Mouse (Mus musculus) embryonic facial prominence, embryonic 12.5 days (tissue): ENCODE data around the gene Gnai3. TPM values are rescaled to one million over a fixed set of nuclear protein-coding genes. Genes with fewer than 3 reads are reported as not detected.

ENCODE experiments used
- ATAC-seq: fragments of 200-750 bp; cut with Nextera tagmentation; 2 replicates; pipeline ENCODE4 v1.8.0; 2017; ENCODE audit not compliant: insufficient number of reproducible peaks, insufficient read depth, low FRiP score, low TSS enrichment
- H3K27ac ChIP-seq: fragments of 300-500 bp; sonication (generic); 2 replicates; pipeline ENCODE4 v1.5.1; 2016; ENCODE audit warnings: mild to moderate bottlenecking
- H3K27me3 ChIP-seq: fragments of 300-500 bp; sonication (generic); 2 replicates; pipeline ENCODE4 v1.6.1; 2016; ENCODE audit warnings: mild to moderate bottlenecking, moderate library complexity
- H3K36me3 ChIP-seq: fragments of 300-500 bp; sonication (generic); 2 replicates; pipeline ENCODE4 v1.6.1; 2016; ENCODE audit warnings: mild to moderate bottlenecking
- H3K4me1 ChIP-seq: fragments of 300-500 bp; sonication (generic); 2 replicates; pipeline ENCODE4 v1.6.1; 2016
- H3K4me2 ChIP-seq: fragments of 300-500 bp; sonication (generic); replicated peaks from 2 replicates; pipeline ENCODE4 v1.6.1; 2016; ENCODE audit warnings: mild to moderate bottlenecking, moderate library complexity
- H3K4me3 ChIP-seq: fragments of 300-500 bp; sonication (generic); 2 replicates; pipeline ENCODE4 v1.5.1; 2016; ENCODE audit warnings: mild to moderate bottlenecking
- H3K9ac ChIP-seq: fragments of 300-500 bp; sonication (generic); 2 replicates; pipeline ENCODE4 v1.6.1; 2016; ENCODE audit warnings: mild to moderate bottlenecking, moderate library complexity
- H3K9me3 ChIP-seq: fragments of 300-500 bp; sonication (generic); 2 replicates; pipeline ENCODE4 v1.6.1; 2016; ENCODE audit warnings: mild to moderate bottlenecking, moderate library complexity
- WGBS: fragments of 180-500 bp; shearing (Covaris S2); methylation state at CpG from one replicate; pipeline ENCODE4 v1.1.7; 2016; 5-methylcytosine and 5-hydroxymethylcytosine counted together
- polyA plus RNA-seq: library from polyadenylated mRNA; unstranded; fragments of >200 nt; fragmentation: Nextera tagmentation; extraction: Ambion mirVana; gene quantifications from 2 replicates; pipeline ENCODE4 v1.2.1, GENCODE M21; 2016

Gnai3 gene
- polyA plus RNA-seq, 1 experiment from 2014 or later: 207 TPM

DNA sequence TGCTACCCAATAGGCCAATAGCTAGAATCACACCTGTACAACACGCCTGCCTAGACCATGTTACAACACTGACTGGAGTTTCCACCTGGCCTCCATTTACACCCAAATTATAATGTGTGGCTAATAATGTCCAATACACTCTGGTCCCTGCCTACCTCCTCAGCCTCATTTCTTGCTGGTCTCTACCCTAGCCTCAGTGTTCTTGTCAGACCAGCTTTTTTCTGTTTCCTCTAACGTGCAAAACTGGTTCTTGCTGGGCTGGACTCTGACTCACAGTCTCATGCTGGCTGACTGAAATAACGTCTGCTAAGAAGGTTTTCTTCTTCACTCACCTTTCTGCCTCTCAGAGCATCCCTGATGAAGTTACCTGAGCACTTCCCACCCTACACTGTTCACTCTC, 19.6 kb downstream of the Gnai3 start:
- no peaks in the 10 kb centered on the region for H3K9me3 ChIP-seq
- WGBS: 84% methylated on average over 3 of the region's 3 CpGs
- H3K4me3 ChIP-seq: no peak overlapping the region
- no peak overlapping the region for H3K9ac ChIP-seq
- no peak for ATAC-seq
- H3K36me3 ChIP-seq: peaks cover 15% of the 10 kb centered on the region
- H3K4me2 ChIP-seq: no peak overlapping the region
- H3K4me1 ChIP-seq: peaks cover 11% of the 10 kb centered on the region; the same call in 1 of the 2 replicates
- no peaks in the 10 kb centered on the region for H3K27me3 ChIP-seq
- H3K27ac ChIP-seq: no peak overlapping the region

GRCm38 (mm10) chr3:108124131-108124530, 21.8 kb downstream of the Gnai3 start:
- WGBS: 30% methylated on average over 1 of the region's 1 CpGs
- no peak overlapping the region for H3K27ac ChIP-seq
- no peak overlapping the region for H3K4me3 ChIP-seq
- peaks cover 29% of the 10 kb centered on the region for H3K36me3 ChIP-seq
- no peak overlapping the region for H3K9ac ChIP-seq
- no peak overlapping the region for H3K4me2 ChIP-seq
- peaks cover 8% of the 10 kb centered on the region; the same call in 1 of the 2 replicates for H3K4me1 ChIP-seq
- H3K27me3 ChIP-seq: no peaks in the 10 kb centered on the region
- no peaks in the 10 kb centered on the region for H3K9me3 ChIP-seq
- no peak for ATAC-seq

- Histone ChIP-seq H3K27ac (no peak overlapping the region), H3K9ac (no peak overlapping the region), H3K4me1 (no peaks in the 10 kb centered on the region), H3K27me3 (no peaks in the 10 kb centered on the region), H3K4me3 (no peak overlapping the region), H3K36me3 (peaks cover 38% of the 10 kb centered on the region), H3K4me2 (no peak overlapping the region), H3K9me3 (no peaks in the 10 kb centered on the region)
- 95% methylated on average over 5 of the region's 5 CpGs for WGBS
- ATAC-seq: no peak
Observed at GRCm38 (mm10) chr3:108123242-108123641, 22.7 kb downstream of the Gnai3 start.

DNA sequence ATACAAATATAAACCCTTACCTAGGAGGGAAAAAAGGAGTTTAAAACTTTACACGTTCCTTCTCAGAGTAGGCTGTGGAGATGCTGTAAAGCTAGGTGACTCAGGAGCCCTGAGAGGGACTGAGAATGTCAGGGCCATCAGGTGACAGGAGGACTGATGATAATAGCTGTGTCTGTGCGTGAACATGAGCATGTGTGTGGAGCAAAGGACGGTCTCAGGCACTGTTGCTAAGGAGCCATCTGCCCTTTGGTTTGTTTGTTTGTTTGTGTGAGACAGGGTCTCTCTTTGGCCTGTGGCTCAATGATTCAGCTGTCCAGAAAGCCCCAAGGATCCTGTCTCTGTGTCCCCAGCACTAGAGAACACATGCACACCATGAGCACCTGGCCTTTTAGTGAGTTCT, 24.8 kb downstream of the Gnai3 start:
- Histone ChIP-seq H3K4me1 (no peaks in the 10 kb centered on the region), H3K4me3 (no peak overlapping the region), H3K27me3 (no peaks in the 10 kb centered on the region), H3K9ac (no peak overlapping the region), H3K4me2 (no peak overlapping the region), H3K9me3 (no peaks in the 10 kb centered on the region), H3K27ac (no peak overlapping the region), H3K36me3 (peaks cover 51% of the 10 kb centered on the region)
- WGBS: 90% methylated on average over 3 of the region's 3 CpGs
- no peak for ATAC-seq

DNA sequence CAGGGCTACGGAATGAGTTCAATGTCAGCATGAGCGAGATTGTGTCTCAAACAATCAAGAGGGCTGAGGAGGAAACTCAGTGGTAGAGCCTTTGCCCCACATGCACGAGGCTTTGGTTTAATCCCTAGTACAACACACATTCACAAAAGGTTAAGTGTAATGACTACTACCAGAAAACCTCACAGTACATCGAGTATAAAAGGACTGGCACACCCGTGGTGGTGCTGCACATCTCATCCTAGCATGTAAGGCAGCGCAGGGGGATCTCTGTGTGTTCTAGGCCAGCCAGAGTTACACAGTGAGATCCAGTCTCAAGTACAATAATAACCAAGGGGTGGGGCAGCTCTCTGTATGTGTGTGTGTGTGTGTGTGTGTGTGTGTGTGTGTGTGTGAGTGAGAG, 28.5 kb downstream of the Gnai3 start:
- no peaks in the 10 kb centered on the region for H3K9me3 ChIP-seq
- peaks cover 70% of the 10 kb centered on the region for H3K36me3 ChIP-seq
- no peak for ATAC-seq
- H3K4me1 ChIP-seq: no peaks in the 10 kb centered on the region
- no peak overlapping the region for H3K4me2 ChIP-seq
- 93% methylated on average over 6 of the region's 6 CpGs for WGBS
- no peak overlapping the region for H3K27ac ChIP-seq
- H3K27me3 ChIP-seq: no peaks in the 10 kb centered on the region
- no peak overlapping the region for H3K9ac ChIP-seq
- no peak overlapping the region for H3K4me3 ChIP-seq

DNA sequence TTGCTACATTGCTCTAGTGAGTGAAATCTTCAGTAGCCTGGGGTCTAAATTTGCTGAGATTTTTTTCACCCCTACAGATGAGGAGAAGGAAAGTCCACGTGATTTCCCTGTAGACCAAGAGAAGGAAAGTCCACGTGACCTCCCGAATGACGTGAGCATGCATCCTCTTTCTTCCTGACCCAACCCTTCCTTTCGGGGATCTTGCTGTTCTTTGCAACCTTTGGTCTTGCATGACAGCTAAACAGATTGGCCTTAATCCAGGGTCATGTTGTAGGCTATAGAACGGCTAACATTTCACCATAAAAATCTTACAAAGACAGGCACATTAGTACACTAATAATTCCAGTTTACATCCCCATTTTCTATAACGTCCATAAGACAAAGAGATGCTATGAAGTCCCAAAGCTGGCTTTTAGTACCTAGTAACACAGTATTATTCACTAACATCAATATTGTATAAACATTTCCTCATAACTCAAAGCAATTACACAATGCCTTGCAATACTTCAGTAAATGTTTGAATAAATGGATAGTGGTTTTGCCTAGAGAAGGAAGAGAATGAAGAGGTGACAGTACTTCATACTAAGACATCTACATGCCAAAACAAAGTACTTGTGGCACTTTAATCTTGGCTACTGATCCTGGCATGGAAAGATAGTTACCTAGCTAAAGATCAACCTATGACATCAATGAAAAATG, 32.2 kb downstream of the Gnai3 start:
- no peak overlapping the region for H3K27ac ChIP-seq
- no peak overlapping the region for H3K9ac ChIP-seq
- WGBS: 91% methylated on average over 7 of the region's 7 CpGs
- peaks cover 78% of the 10 kb centered on the region for H3K36me3 ChIP-seq
- H3K4me3 ChIP-seq: no peak overlapping the region
- H3K4me2 ChIP-seq: no peak overlapping the region
- no peaks in the 10 kb centered on the region for H3K9me3 ChIP-seq
- ATAC-seq: no peak
- no peaks in the 10 kb centered on the region for H3K4me1 ChIP-seq
- no peaks in the 10 kb centered on the region for H3K27me3 ChIP-seq

GRCm38 (mm10) chr3:108112666-108113065, 33.3 kb downstream of the Gnai3 start:
- ATAC-seq: no peak
- no peaks in the 10 kb centered on the region for H3K4me1 ChIP-seq
- no peak overlapping the region for H3K27ac ChIP-seq
- H3K9me3 ChIP-seq: no peaks in the 10 kb centered on the region
- no peaks in the 10 kb centered on the region for H3K27me3 ChIP-seq
- 84% methylated on average over 4 of the region's 4 CpGs for WGBS
- H3K4me2 ChIP-seq: no peak overlapping the region
- H3K36me3 ChIP-seq: peaks cover 76% of the 10 kb centered on the region
- H3K9ac ChIP-seq: no peak overlapping the region
- no peak overlapping the region for H3K4me3 ChIP-seq

DNA sequence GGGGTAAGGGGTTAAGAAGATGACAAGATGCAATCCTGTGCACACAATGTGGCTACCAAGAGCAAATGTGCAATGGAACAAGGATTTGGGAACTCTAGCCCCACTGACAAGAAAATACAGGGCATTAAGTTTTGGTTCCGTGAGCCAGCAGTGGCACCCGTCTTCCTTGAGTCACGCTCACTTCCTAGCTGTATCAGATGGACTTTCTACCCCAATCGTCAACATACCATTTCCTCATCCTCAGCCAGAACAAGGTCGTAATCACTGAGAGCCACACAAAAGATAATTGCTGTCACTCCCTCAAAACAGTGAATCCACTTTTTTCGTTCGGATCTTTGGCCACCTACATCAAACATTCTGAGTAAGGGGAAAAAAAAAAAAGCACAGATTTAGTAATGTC, 33.7 kb downstream of the Gnai3 start:
- WGBS: 89% methylated on average over 7 of the region's 7 CpGs
- no peak overlapping the region for H3K4me2 ChIP-seq

DNA sequence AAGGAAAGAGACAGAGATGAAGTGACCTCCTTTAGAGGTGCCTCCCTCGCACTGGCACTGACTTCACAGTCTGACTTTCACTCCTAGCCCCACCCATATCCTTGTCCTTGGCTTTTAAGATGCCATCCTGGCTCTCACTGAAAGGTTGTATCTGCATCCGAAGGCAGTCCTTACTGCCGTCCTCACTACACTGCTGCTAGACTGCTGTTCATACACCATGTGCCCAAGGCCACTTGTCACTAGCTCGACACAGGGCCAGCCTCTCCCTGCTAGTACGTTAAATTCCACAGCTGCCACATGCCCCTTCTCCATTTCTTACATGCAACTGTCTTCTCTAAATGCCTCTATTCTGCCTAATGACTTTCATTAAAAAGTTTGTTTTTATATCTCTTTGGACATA, 34.6 kb downstream of the Gnai3 start:
- Histone ChIP-seq H3K4me1 (no peaks in the 10 kb centered on the region), H3K9ac (no peak overlapping the region), H3K9me3 (no peaks in the 10 kb centered on the region), H3K4me2 (no peak overlapping the region), H3K27me3 (no peaks in the 10 kb centered on the region), H3K4me3 (no peak overlapping the region), H3K36me3 (peaks cover 68% of the 10 kb centered on the region), H3K27ac (no peak overlapping the region)
- WGBS: 85% methylated on average over 5 of the region's 5 CpGs
- ATAC-seq: no peak

More for the DNA sequence above, 33.7 kb downstream of the Gnai3 start:
- H3K27me3 ChIP-seq: no peaks in the 10 kb centered on the region
- H3K27ac ChIP-seq: no peak overlapping the region
- H3K4me3 ChIP-seq: no peak overlapping the region
- no peaks in the 10 kb centered on the region for H3K9me3 ChIP-seq
- H3K36me3 ChIP-seq: peaks cover 72% of the 10 kb centered on the region
- H3K9ac ChIP-seq: no peak overlapping the region
- H3K4me1 ChIP-seq: no peaks in the 10 kb centered on the region
- no peak for ATAC-seq

GRCm38 (mm10) chr3:108105281-108105680, 40.7 kb downstream of the Gnai3 start:
- no peak for ATAC-seq
- Histone ChIP-seq H3K9ac (no peak overlapping the region), H3K4me2 (no peak overlapping the region), H3K4me1 (no peaks in the 10 kb centered on the region), H3K4me3 (no peak overlapping the region), H3K27me3 (no peaks in the 10 kb centered on the region), H3K36me3 (peaks cover 29% of the 10 kb centered on the region), H3K9me3 (no peaks in the 10 kb centered on the region), H3K27ac (no peak overlapping the region)
- 91% methylated on average over 3 of the region's 3 CpGs for WGBS

GRCm38 (mm10) chr3:108102075-108102474, 43.9 kb downstream of the Gnai3 start:
- Histone ChIP-seq H3K4me1 (no peaks in the 10 kb centered on the region), H3K9ac (no peak overlapping the region), H3K9me3 (no peaks in the 10 kb centered on the region), H3K36me3 (peaks cover 5% of the 10 kb centered on the region), H3K4me3 (no peak overlapping the region), H3K27me3 (no peaks in the 10 kb centered on the region), H3K4me2 (no peak overlapping the region), H3K27ac (no peak overlapping the region)
- no peak for ATAC-seq
- WGBS: 92% methylated on average over 6 of the region's 6 CpGs

- no peaks in the 10 kb centered on the region for H3K4me1 ChIP-seq
- H3K4me3 ChIP-seq: no peak overlapping the region
- H3K36me3 ChIP-seq: peaks cover 5% of the 10 kb centered on the region
- H3K9ac ChIP-seq: no peak overlapping the region
- no peaks in the 10 kb centered on the region for H3K9me3 ChIP-seq
- ATAC-seq: no peak
- 59% methylated on average over 3 of the region's 3 CpGs for WGBS
- no peak overlapping the region for H3K27ac ChIP-seq
- H3K4me2 ChIP-seq: no peak overlapping the region
- no peaks in the 10 kb centered on the region for H3K27me3 ChIP-seq
Observed at GRCm38 (mm10) chr3:108101594-108101993, 44.4 kb downstream of the Gnai3 start.
